Mouse (Mus musculus) Patski (cell line): ENCODE results near the gene Trrap. TPM values are rescaled to one million over a fixed set of nuclear protein-coding genes. Genes with fewer than 3 reads are reported as not detected.

Experiments used
- ATAC-seq: fragments of 100-300 bp; one replicate; pipeline ENCODE4 v1.8.0; 2021
- CTCF ChIA-PET: fragments of 350-600 bp; sonication (Branson Sonifier 250); formaldehyde crosslinking; loops from one replicate; lab custom pipeline; 2022; ENCODE audit warnings: inconsistent platforms; lab: Charles Lee
- POLR2A ChIA-PET: fragments of 350-600 bp; sonication (Branson Sonifier 250); formaldehyde crosslinking; loops from one replicate; lab custom pipeline; 2022; ENCODE audit warnings: antibody characterized with exemption, inconsistent platforms; lab: Charles Lee
- DNase-seq: peaks from one replicate; pipeline ENCODE4 v3.0.0-alpha.2; 2011; ENCODE audit warnings: low read depth, low spot score
- H3K27me3 ChIP-seq: fragments of 371-371 bp; one replicate; pipeline ENCODE4 v1.5.1; 2021
- CTCF ChIP-seq: fragments of 100-300 bp; IDR thresholded peaks from one replicate; pipeline ENCODE4 v1.5.1; 2021
- in situ Hi-C: fragments of 300-500 bp; cut with MboI; formaldehyde crosslinking; loops from 3 replicates; pipeline ENCODE4 v1.11.1; 2018; ENCODE audit warnings: low pct_unique_long_range_greater_than_20kb, mixed read lengths
- polyA plus RNA-seq: library from polyadenylated mRNA; unstranded; gene quantifications from one replicate; pipeline ENCODE4 v1.2.3, GENCODE M21; 2021

The Trrap gene
- polyA plus RNA-seq, 1 experiment from 2014 or later: 76.0 TPM

GRCm38 (mm10) chr5:144806931-144807330 is 39.4 kb downstream of the Trrap start:
- in situ Hi-C loops: no loop called here
- DNase-seq: no peak
- ChIA-PET CTCF (no interaction called here), POLR2A (no interaction called here)
- H3K27me3 ChIP-seq: no peaks in the 10 kb centered on the region
- TF ChIP-seq CTCF: no peak
- ATAC-seq: no peak

GRCm38 (mm10) chr5:144828365-144829102 is 61.0 kb downstream of the Trrap start:
- H3K27me3 ChIP-seq: no peaks in the 10 kb centered on the region
- CTCF ChIA-PET: interaction anchor here (1.2 to 1.7 kb wide), 2 partner anchors 9 to 160 kb away, joined by 4 to 5 read pairs; no protein-coding TSS in a partner anchor
- POLR2A ChIA-PET: no interaction called here
- in situ Hi-C loops: no loop called here
- DNase-seq (no peak), ATAC-seq (no peak)
- no peak for TF ChIP-seq CTCF

DNA sequence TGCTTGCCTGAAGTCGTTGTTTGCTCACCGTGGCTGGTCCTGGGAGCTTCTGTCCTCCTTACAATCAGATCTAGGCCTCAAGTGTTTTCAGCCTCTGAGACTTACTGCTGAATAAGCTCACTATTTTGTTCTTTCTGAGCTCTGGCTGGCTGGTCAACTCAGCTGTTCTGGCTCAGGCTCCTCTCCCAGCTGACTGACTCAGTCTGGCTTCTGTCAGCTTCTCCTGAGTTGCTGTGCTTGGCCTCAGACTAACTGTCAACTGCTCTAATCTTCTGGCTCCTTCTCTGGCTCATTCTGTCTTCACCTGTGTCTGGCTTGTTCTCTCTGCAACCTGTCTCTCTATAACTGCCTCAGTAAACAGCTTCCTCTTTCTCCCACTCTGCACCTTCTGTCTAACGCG is 62.1 kb downstream of the Trrap start:
- in situ Hi-C loops: no loop called here
- no peak for DNase-seq
- TF ChIP-seq CTCF: no peak
- ChIA-PET CTCF (interaction anchor here (1.7 kb wide), 1 partner anchor 159 kb away, joined by 5 read pairs; no protein-coding TSS in a partner anchor), POLR2A (interaction anchor here (0.6 kb wide), 1 partner anchor 48 kb away, joined by 4 read pairs; no protein-coding TSS in a partner anchor)
- no peak for ATAC-seq
- H3K27me3 ChIP-seq: no peaks in the 10 kb centered on the region

DNA sequence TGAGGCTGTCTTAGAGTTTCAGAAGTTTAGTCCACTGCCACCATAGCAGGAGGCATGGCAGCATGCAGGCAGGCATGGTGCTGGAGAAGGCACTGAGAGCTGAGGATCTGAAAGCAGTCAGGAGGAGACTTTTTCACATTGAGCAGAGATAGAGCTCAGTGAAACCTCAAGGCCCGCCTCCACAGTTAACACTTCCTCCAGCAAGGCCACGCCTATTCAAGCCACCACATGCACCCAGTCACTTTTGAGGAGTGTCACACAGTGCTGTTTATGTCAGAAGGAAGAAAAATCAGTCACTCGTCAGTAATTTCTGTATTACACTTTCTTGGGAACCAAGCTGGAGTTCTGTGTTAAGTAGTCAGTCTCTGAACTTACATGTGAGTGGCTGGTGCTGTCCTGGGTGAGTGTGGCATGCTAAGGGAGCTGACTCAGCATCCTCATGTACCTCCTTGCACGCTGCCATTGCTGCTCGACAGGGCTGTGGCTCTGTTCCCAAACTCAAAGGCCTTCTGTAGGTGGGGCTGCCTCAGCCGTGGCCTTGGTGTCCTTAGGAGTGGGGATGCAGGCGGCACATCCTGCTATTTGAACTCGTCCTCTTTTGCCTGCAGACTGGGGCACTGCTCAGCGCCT is 64.4 kb downstream of the Trrap start:
- DNase-seq (no peak), ATAC-seq (no peak)
- CTCF ChIA-PET: interaction anchor here (1.1 to 1.4 kb wide), 3 partner anchors 10 to 37 kb away, joined by 3 read pairs; no protein-coding TSS in a partner anchor
- TF ChIP-seq CTCF: no peak
- POLR2A ChIA-PET: no interaction called here
- no peaks in the 10 kb centered on the region for H3K27me3 ChIP-seq
- in situ Hi-C loops: no loop called here

GRCm38 (mm10) chr5:144836100-144836499 is 68.6 kb downstream of the Trrap start:
- ATAC-seq (peak; percentile 52), DNase-seq (peak; percentile 10)
- in situ Hi-C loops: loop anchor here (5.0 kb wide), 1 partner anchor 151 kb away; no protein-coding TSS in a partner anchor
- ChIA-PET POLR2A (no interaction called here), CTCF (interaction anchor here (1.0 to 1.9 kb wide), 7 partner anchors 10 to 153 kb away, joined by 3 to 5 read pairs (median 4); no protein-coding TSS in a partner anchor)
- TF ChIP-seq CTCF: no peak
- no peaks in the 10 kb centered on the region for H3K27me3 ChIP-seq

DNA sequence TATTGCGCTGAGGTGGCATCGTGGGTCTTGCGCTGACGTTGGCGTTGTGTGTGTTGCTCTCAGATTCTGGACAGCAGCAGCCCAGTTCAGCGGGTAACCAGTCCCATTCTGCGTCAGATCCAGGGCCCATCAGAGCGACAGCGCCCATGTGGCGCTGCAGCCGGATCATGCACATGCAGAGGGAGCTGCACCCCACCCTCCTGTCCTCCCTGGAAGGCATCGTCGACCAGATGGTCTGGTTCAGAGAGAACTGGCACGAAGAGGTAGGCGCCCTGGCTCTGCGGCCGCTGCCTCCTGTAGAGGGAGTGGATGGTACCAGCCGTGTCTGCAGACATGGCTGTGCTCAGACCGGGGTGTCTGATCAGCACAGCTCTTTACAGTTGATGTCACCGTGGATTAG is 77.8 kb downstream of the Trrap start:
- in situ Hi-C loops: no loop called here
- TF ChIP-seq CTCF: no peak
- H3K27me3 ChIP-seq: no peaks in the 10 kb centered on the region
- ChIA-PET POLR2A (no interaction called here), CTCF (interaction anchor here (1.5 kb wide), 1 partner anchor 10 kb away, joined by 5 read pairs; no protein-coding TSS in a partner anchor)
- DNase-seq (no peak), ATAC-seq (no peak)

DNA sequence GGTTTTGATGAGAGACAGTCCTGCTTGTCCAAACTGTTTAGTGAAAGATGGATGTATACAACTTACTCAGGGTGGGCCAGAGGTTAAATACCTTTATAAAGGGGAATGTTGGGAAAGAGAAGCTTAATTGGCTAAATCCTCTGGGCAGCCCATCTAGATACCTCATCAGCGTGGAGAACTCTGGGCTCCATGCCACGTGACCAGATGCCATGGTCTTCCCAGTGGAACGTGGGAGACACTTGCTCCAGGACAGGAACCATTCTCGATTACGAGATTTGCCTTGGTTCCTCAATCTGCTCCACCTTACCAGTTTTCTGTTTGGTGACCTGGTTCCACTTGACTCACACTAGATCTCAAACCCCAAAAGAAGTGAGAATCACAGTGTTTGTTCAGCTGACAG is 81.2 kb downstream of the Trrap start:
- H3K27me3 ChIP-seq: no peaks in the 10 kb centered on the region
- POLR2A ChIA-PET: no interaction called here
- CTCF ChIA-PET: interaction anchor here (6.7 kb wide), 1 partner anchor 25 kb away, joined by 40 read pairs; no protein-coding TSS in a partner anchor
- TF ChIP-seq CTCF: no peak
- ATAC-seq (no peak), DNase-seq (no peak)
- in situ Hi-C loops: no loop called here

DNA sequence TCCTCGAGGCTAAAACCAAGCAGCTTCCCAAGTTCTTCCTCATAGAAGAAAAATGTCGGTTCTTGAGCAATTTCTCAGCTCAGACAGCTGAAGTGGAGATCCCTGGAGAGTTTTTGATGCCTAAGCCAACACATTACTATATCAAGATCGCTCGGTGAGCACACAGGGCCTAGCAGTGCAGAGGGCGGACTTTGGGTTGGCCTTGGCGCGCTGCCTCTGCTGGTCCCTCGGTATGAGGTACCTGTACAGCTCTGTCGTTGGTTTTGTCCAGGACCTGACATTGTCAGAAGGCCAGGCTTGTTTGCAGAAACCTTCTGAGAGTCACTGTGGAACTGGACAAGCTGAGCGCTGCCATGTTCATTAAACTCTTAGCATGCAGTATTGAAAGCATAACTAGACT is 82.4 kb downstream of the Trrap start:
- H3K27me3 ChIP-seq: no peaks in the 10 kb centered on the region
- CTCF ChIA-PET: interaction anchor here (1.0 to 6.7 kb wide), 2 partner anchors 24 to 25 kb away, joined by 3 to 40 read pairs; no protein-coding TSS in a partner anchor
- no peak for TF ChIP-seq CTCF
- DNase-seq: no peak
- ATAC-seq: no peak
- in situ Hi-C loops: no loop called here
- POLR2A ChIA-PET: no interaction called here

DNA sequence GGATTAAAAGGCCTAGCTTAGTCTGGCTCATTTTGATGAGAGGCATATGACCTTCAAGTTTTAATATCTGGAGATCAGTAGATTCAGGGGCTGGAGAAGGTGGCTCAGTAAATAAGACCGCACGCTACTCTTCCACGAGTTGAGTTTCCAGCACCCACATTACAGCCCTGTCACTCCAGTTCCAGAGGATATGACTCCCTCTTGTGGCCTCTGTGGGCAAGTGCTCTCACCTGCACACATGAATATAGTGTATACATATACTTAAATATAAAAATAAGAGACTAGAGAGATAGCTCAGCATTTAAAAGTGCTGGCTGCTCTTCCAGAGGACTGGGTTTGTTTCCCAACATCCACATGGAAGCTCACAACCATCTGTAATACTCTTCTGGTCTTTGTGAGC is 84.3 kb downstream of the Trrap start:
- H3K27me3 ChIP-seq: no peaks in the 10 kb centered on the region
- CTCF ChIA-PET: interaction anchor here (0.6 to 6.7 kb wide), 7 partner anchors 8 to 137 kb away, joined by 3 to 40 read pairs (median 4); no protein-coding TSS in a partner anchor
- POLR2A ChIA-PET: no interaction called here
- DNase-seq (no peak), ATAC-seq (no peak)
- in situ Hi-C loops: no loop called here
- no peak for TF ChIP-seq CTCF

DNA sequence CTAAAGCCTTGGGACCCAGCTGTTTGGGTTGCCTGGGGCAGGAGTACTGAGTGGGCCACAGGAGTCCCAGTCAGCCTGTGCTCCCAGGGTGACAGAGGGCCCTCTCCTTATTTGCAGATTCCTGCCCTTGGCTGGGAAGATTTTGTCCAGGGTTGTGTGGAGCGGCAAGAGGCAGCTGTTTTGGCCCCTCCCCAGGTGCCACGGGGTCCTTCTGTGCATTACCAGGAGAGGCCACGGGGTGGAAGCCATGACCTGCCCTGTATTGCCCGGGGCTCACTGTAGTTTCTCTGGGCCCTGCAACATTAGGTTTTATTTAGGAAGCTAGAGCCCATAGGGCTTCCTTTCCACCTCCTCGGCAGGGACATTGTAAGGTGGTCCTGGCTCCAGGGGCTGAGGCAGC is 86.4 kb downstream of the Trrap start:
- TF ChIP-seq CTCF: no peak
- in situ Hi-C loops: no loop called here
- ATAC-seq (no peak), DNase-seq (no peak)
- H3K27me3 ChIP-seq: no peaks in the 10 kb centered on the region
- ChIA-PET CTCF (interaction anchor here (0.8 to 6.7 kb wide), 3 partner anchors 20 to 142 kb away, joined by 3 to 40 read pairs (median 4); no protein-coding TSS in a partner anchor), POLR2A (interaction anchor here (1.2 kb wide), 1 partner anchor 15 kb away, joined by 3 read pairs; no protein-coding TSS in a partner anchor)
